Mouse (Mus musculus): ENCODE results near the gene Fgf2.

Gene Fgf2

DNA sequence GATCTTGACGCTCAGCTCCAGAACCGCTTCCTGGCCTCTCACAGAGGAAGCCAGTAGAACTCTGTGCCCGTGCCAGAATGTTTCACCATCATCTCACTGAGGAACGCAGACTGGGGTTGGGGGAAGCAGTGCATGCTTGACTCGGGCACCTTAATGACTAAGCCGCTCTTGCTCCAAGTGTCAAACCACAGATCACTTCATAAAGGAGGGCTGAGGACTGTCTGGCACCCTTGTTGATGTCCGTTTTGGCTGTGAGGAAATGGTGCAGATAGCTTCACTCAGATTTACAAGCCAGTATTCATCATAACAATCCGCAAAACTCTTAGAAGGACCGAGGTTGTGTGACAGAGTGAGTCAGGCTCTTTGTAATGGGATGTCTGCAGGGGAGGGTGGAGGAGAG, 12.6 kb downstream of the Fgf2 start:
- DNase-seq: no peak

DNA sequence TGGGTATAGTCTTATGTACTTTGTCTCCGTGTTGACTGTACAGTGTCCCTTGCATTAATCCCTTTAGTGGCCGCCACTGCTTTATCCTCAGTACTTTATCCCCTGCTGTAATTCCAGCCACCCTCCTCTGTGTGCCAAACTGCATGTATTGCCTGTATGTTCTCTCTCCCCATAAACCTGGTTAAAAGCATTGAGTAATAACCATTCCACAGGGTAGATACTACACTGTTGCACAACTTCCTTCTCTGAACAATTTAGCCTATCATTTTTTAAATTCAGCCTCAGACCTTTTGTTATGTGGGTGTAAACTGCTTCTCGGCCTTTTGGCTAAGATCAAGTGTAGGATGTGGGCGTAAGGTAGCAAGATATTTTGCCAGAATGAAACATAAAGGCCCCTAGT, 17.0 kb downstream of the Fgf2 start:
- no peak for DNase-seq

DNA sequence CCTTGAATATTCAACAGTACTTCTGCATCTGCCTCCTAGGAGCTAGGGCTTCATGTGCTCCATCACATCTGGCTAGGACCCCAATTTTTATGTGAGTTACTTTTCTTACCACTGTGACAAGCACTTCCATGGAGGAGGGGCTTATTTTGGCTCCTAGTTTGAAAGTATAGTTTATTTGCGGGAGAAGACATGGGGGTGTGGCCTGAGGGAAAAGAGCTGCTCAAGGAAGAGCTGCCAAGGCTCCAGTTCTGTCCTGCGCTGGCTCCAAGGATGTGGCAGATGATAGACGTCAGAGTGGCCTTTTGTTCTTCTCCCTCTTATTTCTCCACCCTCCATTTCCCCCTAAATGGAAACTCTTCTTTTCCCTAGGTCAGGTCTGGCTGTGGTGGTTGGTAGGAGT, 17.8 kb downstream of the Fgf2 start:
- DNase-seq: no peak

DNA sequence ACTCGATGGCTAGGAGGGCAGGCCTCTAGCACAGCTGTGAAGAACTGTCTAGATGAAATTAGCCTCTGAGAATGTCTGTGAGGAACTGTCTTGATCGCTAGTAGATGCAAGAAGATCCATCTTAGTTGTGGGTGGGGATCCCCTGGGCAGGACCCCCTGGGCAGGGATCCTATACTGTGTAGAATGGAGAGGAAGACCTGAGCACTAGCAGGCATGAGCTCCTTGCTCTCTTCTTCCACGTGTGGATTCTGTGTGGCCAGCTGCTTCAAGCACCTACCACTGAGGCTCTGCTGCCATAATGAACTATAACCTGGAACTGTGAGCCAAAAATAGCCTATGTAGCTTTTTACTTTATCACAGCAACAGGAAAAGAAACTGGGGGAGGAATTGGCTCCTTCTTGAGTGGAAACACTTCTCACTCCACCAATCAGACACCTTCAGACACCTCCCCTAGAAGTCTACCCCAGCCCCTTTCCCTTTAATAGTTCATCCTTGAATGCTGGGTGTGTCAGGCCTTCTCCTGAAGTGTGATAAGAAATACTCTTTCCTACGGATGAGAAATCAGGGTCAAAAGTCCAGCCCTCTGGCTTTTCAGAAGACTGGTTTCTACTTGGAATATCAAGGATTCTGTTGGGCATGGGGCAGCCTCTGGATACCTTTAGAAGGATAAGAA, 18.4 kb downstream of the Fgf2 start:
- no peak for DNase-seq

DNA sequence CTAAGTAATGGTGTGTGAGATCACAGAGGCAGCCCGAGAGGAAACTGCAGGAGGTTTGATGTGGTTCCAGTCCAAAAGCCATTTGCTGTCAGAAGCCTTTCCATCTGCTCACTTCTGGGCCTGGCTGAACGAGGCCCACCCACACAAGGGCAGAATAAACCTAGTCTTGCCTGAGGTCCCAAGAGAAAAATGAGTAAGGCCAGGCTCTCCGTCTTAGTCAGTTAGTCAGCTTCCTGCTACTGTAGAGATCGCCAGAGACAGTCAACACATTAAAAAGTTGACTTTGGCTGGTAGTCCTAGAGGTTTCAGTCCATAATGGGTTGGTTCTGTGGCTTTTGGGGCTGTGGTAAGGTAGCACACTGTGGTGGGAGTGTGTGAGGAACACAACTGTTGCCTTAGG, 22.3 kb downstream of the Fgf2 start:
- no peak for DNase-seq

DNA sequence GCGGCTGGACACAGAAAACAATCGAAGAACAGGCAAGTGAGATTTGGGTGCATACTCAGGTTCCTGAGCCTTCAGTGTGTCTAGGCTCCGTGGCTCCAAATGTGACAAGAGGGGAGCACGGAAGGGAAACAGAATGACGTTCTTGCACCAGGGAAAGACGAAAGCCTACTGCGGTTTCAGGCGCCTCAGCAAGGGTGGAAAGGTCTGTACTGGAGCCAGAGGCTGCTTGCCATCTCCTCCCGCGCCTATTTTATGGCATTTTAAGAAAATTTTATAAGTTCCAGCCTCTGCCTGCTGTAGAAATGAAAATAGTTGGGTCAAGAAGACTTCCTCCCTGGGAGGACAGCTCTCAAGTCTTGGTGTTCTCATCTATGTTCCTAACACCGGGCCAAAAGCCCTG, 25.6 kb downstream of the Fgf2 start:
- DNase-seq: no peak

DNA sequence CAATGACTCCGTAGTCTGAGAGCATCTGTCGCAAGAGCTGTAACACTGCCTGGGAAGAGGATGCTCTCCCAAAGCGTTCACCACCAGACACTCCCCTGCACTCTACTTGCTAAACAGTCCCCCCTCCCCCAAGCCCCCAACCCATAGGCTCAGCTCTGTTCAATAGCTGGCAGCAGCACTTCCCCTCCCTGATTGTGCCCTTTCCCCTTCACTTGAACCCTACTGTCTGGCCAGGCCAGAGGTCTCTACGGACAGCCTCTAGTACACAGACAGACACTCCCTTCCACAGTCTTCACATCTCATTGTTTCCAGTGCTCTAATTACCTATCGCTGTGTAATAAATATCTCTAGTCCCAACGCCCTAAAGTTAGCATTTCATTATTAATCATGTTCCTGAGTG, 29.8 kb downstream of the Fgf2 start:
- DNase-seq: no peak

DNA sequence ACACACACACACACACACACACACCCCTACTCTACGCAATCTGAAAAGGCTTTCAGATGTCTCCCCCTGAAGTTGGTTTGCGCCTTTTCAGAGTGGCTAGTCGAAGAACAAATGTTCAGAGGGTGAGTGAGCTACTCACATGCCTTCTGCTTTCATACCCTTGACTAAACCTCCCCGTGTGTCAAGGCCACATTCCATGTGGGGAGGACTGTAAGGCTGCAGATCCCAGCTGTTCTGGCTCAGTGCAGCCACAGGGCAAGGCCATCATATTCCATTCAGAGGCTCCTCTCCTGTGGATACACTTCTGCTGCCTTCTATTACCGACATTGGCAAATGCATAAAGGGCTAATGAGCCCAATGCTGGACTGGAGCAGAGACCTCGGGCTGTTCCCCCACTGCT, 30.3 kb downstream of the Fgf2 start:
- no peak for DNase-seq

DNA sequence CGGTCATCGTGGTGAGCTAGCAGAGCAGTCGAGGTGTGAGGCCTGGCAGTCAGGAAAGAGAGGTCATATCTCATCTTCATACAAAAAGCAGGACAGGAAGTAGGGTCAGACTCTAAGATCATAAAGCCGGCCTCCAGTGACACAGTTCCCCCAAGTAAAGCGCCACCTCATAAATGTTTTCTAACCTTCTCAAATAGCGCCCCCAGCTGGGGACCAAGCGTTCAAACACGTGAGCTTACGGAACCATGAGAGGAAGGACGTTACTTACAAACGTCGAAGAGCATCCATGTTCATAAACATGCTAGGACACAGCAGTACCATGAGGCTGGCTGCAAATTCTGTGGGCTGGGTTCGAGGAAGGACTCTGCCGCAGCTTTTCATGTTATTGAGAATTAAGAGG, 31.1 kb downstream of the Fgf2 start:
- no peak for DNase-seq

DNA sequence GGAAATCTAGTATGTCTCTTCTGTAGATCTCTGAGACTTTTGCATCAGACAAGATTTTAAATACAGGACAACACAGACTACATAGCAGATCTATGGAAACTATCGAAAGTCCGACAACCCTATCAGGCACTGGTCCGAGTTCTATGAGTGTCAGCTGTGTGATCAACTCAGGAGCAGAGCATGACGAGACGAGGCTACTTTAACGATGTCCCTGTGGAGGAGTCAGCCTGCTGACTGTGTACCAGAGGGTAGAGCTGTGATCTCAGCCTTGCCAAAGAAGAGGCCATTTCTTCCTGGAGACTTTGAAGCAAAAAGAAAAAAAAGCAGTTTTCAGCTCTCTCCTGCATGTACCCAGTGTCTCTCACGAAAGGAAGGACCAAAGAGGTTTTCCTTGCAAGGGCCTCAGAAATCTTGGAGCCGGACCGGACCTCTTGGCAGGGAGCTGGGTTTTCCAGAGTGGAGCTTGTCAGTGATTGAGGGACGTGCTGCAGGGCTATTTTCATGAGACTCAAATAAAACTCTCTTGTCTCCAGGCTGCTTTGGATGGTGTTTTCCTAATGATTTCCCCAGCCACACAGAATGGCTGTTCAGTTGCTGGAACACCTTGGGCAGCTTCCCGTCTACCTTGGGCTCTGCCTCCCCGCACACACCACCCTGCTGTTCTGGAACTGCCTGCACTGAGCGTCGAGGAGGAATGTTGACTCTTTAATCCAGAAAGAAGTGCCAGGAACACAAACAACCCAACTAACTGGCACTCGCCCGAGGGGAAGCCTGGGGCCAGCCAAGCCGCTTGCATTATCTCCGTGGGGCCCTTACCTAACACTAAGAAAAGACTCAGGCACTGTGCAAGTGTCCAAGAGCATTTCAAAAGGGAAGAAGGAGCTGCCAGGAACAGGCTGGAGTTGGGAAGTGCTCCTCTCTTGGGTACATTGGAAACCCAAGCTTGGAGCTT, 32.1 kb downstream of the Fgf2 start:
- no peak for DNase-seq

DNA sequence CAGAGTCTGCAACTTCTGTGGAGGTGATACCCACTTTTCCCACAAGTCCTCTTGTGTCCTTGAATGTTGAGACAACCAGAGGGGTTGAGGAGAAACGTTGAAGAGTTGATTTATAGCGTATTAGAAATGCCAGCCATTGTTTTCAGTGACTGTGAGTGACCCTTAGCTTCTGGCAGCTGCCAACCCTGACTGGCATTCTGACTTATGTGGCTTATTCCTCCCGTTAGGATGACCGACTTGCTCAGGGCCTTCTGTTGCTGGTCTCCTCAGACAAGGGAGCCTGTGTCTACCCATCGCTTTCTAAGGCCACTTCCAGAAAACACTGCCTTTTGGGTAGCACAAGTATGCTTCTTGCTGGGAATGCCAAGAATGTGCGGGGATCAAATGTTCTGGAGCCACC, 33.3 kb downstream of the Fgf2 start:
- DNase-seq: no peak

DNA sequence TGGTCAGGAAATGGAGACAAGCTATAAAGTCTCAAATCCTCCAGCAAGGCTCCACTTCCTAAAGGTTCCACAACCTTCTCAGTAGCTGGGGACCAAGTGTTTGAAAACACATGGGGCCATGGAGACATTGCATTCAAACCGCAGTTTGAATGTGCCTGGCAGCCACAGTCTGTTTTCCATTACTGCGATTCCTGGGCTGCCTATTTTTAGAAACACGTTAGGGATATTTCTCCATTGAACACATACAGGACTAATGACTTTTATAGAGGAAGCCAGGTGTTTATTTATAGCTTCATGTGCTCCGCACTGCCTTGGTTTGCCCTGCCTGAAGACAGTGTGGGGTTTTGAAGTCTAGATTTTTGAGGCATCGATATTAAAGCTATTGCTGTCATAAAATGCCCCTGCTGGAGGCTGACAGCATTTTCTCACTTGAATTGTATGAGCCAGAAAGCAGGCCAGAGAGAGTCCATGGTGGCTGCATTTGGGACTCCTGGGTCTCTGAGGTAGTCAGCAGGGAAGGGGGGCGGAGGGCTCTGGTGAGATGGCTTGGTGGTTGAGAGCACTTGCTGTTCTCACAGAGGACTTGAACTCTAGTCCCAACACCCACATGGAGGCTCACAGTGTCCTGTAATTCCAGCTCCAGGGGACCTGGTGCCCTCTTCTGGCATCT, 35.1 kb downstream of the Fgf2 start:
- DNase-seq: no peak

DNA sequence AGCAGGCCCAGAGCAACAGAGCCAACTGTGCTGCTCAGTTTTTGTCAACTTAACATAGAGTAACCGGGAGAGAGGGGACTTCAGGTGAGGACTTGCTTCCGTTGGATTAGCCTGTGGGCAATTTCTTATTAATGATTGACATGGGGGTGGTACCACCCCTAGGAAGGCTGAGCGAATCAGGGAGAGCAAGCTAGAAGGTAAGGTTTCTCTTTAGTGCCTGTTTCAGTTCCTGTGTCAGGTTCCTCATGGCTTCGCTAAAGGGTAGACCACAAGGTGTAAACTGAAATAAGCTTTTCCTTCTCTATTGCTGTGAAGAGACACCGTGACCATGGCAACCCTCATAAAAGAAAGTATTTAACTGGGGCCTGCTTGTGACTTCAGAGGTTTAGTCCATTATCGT, 39.2 kb downstream of the Fgf2 start:
- no peak for DNase-seq

DNA sequence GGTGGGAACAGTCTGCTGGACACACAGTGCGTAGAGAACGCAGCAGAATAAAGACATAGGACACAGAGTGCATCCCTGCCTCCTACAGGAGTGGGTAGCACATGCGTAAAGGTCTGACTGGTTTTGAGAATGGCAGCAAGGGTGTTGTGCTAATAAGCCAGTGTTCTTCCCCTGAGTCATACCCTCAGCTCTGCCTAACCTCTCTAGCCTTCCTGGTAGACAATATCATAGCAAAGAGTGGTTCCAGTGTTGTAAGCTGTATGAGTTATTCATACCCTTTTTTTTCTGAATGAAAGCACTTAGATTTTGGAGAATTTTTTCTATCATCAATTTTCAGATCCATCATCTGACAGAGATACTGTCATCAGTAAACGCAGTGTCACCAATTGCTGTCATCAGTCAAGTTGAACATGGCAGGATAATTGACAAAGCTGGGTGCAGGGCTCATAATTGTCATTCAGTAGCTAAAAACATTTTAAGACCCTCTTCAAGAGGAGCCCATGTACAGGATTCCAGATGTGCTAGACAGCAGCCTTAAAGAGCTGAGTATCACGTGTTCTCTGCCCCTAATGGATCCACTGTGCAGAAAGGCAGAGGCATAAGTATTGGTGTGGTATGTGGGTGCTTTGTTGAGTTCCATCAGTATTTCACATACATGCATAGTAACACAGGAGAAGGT, 48.9 kb downstream of the Fgf2 start:
- no peak for DNase-seq

DNA sequence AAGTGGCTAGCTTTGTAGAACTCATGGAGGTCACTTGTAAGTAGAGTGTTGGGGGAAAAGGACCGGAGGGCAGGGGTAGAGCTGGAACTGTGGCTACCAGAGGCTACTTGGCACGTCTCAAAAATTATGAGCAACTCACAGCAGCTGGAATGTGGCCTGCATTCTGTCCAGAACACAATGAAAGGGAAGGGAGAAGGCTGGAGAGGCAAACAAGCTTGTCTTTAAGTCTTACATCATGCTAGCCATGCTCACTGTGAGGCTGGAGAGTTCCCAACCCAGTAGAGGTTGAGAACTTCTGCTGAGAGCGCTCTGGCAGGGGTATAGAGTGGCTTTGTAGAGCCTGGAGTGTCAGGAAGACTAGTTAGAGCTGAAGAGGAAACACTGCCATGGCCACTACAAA, 49.5 kb downstream of the Fgf2 start:
- DNase-seq: no peak

DNA sequence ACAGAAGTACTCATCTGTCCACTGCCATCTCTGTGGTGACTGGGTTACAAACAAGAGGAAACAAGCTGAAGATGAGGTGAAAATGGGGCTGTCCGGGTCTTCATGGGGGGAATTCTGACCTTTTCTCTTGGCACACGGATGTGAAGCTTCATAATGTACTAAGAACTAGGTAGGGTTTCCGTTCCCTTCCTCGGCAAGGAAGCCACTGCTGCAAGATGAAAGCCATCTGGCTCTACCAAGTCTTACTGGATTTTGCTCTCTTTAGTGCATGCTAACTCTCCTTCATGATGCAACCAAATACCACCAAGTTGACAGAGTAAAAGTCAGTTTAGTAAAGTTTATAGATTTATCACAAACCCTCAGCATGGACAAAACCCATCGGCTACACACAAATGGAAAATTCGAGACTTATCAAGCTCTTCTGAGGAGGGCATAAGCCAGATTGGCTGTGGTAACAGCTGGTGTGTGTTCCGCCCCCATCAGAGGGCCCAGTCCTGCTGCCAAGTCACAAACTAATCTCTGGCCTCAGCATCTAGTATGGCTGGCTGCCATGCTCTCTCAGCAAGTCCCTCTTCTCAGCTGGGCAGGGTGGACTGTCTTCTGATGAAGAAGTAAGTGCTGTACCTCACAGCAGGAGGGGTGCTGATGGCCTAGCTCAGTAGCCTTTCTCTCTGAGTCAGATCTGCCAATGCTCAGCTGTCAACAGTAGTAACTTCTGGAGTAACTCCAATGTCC, 50.7 kb downstream of the Fgf2 start:
- DNase-seq: no peak

DNA sequence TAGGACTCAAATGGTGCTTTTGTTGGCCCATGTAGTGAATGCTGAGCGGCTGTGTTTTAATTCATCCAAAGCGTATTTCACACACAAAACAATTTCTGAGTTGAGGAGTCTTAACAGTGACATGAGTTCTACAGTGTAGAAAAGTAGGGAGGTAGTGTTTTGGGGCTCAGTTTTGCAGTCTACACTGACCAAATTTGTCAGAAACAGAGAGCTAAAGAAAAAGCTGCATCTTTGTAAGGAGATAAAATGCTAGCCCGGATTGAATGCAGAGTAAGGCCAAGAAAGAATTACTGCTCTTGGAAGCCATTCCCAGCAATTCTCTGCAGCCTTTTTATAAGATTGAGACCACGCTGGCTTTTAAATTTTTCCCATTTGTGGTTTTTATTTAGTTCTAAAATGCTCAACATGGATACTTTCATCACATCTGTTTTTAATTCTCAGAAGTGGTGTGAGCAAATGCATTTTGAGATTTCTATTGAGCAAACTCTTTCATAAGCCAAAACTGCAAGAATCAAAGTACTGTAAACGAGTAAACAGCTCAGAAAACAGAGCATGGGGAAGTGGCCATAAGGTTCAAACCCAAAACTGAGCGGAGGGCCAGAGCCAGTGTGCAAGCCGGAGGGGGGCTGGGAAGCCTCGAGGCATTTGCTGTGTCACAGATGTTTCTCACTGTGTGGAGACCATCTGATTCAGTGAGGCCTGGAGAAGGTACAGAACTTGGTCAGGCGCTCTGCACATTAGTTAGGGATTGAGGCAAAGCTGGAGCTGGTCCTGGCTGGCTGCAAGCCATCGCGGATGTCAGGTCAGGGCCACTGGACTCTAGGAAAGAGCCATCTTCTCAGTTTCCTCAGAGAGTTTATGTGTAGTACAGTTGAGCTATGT, 53.8 kb downstream of the Fgf2 start:
- no peak for DNase-seq

DNA sequence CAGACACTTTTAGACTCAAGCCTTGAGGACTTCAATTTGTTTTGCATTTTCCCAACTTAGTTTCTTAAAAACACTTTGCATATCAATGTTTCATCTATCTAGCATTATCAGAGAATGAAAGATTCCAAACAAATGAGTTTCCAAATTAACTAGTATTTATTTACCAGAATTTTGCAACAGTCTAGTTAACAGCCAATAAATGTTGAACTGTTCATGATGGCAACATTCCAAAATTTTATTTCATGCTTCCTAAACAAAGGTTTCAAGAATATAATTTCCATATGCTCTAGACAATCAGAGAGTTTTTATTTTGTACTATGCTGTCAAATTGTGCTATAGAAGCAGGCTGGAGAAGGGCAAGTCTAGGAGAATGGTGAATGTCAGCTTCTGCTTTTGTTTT, 59.5 kb downstream of the Fgf2 start:
- no peak for DNase-seq

DNA sequence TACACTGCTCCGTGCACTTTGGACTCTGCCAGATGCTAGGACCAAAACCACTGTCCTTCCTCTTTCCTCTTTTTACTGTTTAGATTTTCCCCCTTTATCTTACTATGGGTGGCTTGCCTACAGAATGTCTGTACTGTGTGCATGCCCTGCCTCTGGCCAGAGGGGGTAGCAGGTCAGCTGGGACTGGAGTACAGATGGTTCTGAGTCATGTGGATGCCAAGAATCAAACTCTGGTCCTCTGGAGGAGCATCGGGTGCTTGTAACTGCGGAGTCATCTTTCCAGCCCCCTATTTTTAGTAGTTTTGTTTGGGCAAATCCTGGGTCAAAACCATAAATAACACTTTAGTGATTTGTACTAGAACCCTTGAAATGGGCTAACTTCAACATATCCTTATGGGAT, 65.3 kb downstream of the Fgf2 start:
- no peak for DNase-seq

DNA sequence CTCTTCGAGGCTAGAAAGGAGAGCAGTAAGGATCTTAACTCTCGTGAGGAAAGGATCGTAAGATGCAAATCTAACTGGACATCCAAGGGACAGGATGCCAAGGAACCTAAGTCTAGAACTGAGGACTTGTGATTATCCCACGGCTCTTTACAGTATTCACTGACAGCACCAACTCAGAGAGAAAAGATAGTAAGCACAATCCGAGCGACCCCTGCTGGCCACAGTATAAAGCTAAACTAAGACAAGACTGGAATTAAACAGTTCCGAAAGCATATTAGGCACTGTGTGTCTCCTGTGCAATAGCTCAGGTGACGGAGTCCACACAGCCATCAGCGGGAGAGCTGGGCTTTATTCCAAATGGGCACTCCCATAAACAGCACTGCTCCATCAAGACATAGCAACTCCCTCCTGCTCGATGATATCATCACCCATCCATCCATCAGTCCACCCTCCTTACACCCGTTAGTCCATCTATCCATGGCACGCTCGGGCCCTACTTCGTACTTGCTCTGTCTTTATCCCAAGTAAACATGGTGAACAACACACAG, 66.3 kb downstream of the Fgf2 start:
- DNase-seq: peak; percentile 84

DNA sequence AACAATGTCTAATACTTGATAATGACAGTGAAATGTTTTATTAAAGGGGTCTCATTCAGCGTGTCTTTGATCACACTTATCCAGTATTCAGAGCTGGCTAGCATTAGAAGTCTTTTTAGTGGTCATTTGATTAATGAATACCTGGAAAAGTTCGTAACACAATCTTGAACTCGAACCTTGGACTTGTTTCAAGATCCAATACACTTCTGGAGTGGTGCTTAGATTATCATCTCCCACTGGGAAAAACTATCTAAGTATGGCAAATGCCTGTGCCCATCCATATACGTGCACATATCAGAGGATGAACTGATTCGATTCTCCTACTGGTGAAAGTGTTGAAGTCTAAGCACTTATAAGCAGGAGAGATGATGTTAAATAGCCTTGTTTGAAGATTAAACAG, 70.2 kb downstream of the Fgf2 start:
- DNase-seq: no peak
